Comparison of ENCODE assay signal across 29 mouse cellular contexts in the genomic region with DNA sequence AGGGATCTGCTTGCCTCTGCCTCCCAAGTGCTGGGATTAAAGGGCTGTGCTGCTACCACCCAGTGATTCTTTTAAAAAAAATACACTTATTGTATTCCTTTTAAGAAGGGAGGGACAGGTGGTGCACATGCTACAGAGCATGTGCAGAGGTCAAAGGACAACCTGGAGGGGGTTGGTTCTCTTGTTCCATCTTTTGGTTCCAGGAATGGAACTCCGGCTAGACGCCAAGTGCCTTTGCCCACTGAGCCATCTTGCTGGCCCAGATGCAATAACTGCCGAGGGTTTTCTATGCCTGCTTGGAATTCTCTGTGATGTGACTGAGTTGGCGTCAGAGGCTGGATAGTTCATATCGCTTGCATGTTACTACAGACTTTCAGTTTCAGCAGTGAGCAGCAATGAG. TPM values are rescaled to one million over a fixed set of nuclear protein-coding genes. Genes with fewer than 3 reads are reported as not detected.
DNase-seq lines count a peak whose midpoint lies in the region; ATAC-seq lines count a peak whose summit lies in the region.
"Had no signal": no experiment of that assay in that cellular context is flagged by ENCODE, and none has a peak within 500 bp of the region (broad histone marks: within the 10 kb centered on the region; RNA-seq: fewer than 3 reads in every experiment).

No protein-coding gene starts in this region.

- no peak overlapping the region for H3K9ac ChIP-seq in kidney, embryonic 16.5 days (replicated peaks; ENCODE audit: low read length)
- H3K9ac ChIP-seq: hindbrain, embryonic 14.5 days; limb, embryonic 13.5 days; liver, embryonic 13.5 days; midbrain, embryonic 12.5 days; stomach, embryonic 15.5 days had no signal

- H3K4me1 ChIP-seq in kidney, embryonic 16.5 days (ENCODE audit: insufficient read depth, low read length) = peaks cover 34% of the 10 kb centered on the region

- peak; percentile 40 to 44 for DNase-seq in cerebellum, postnatal 10 days
- DNase-seq in cerebellum, postnatal 4 days (ENCODE audit: low spot score in 2 of 2) = no peak
- peak; percentile 57 for DNase-seq in kidney, adult 11 months
- DNase-seq in kidney, postnatal 36 days = peak; percentile 73 to 78
- DNase-seq in kidney, postnatal 4 days = no peak
- DNase-seq in natural killer cell, adult 2 months (ENCODE audit: low spot score in 2 of 2) = no peak
- DNase-seq: adrenal gland, adult 8-10 months; cerebellum, adult 9-10 months; gastrocnemius, postnatal 10 days; heart, postnatal 4 days; liver, embryonic 13.5 days; lung, adult 18-20 months; lung, postnatal 4 days; retina, postnatal 1 day; right cerebral cortex, postnatal 14 days; thymus, postnatal 14 days had no signal

- no peak for ATAC-seq in kidney, embryonic 16.5 days (ENCODE audit: low FRiP score, low TSS enrichment)
- ATAC-seq: forebrain, embryonic 16.5 days; inflammation-experienced regulatory T-cells, adult 6 months; lung, postnatal 0 days had no signal

- H3K4me2 ChIP-seq in kidney, embryonic 16.5 days (replicated peaks; ENCODE audit: low read depth, low read length) = no peak overlapping the region
- H3K4me2 ChIP-seq: hindbrain, embryonic 14.5 days; limb, embryonic 13.5 days; liver, embryonic 13.5 days; midbrain, embryonic 12.5 days; stomach, embryonic 15.5 days had no signal

- no peak overlapping the region for H3K27ac ChIP-seq in kidney, embryonic 16.5 days (ENCODE audit: low read length)
- H3K27ac ChIP-seq: heart, embryonic 10.5 days; hindbrain, embryonic 14.5 days; limb, embryonic 13.5 days; liver, embryonic 13.5 days; midbrain, embryonic 12.5 days; stomach, embryonic 15.5 days had no signal

- no peaks in the 10 kb centered on the region for H3K36me3 ChIP-seq in kidney, embryonic 16.5 days (ENCODE audit: insufficient read depth, low read length)
- H3K36me3 ChIP-seq: G1E; heart, embryonic 10.5 days; limb, embryonic 13.5 days; liver, embryonic 13.5 days; midbrain, embryonic 12.5 days; stomach, embryonic 15.5 days had no signal

- no peaks in the 10 kb centered on the region for H3K27me3 ChIP-seq in kidney, embryonic 16.5 days (ENCODE audit: insufficient read depth, low read length)
- H3K27me3 ChIP-seq: limb, embryonic 13.5 days; midbrain, embryonic 12.5 days; stomach, embryonic 15.5 days had no signal

- no peak overlapping the region for H3K4me3 ChIP-seq in kidney, embryonic 16.5 days (ENCODE audit: low read length)
- H3K4me3 ChIP-seq: erythroblast, embryonic 14.5 days; heart, embryonic 10.5 days; layer of hippocampus, adult 2 months; limb, embryonic 13.5 days; liver, embryonic 13.5 days; megakaryocyte, embryonic 14.5 days; midbrain, embryonic 12.5 days; stomach, embryonic 15.5 days had no signal

- WGBS in kidney, embryonic 16.5 days = 87% methylated on average over 5 of the region's 5 CpGs

- H3K9me3 ChIP-seq in kidney, embryonic 16.5 days (ENCODE audit: low read length) = no peaks in the 10 kb centered on the region
- H3K9me3 ChIP-seq: G1E; heart, embryonic 10.5 days; limb, embryonic 13.5 days; liver, embryonic 13.5 days; megakaryocyte, embryonic 14.5 days; midbrain, embryonic 12.5 days; stomach, embryonic 15.5 days had no signal

RNA-seq across cellular contexts. Expression of a gene that starts 58.4 kb away (rescaled TPM):
- polyA plus RNA-seq in kidney, embryonic 16.5 days (2015; fragmentation: Nextera tagmentation; extraction: Ambion mirVana) = 26.4 and 27.8 TPM in 2 replicates

Comparison
In these comparisons a context has a peak if more than half of its experiments do, and no peak if none do; other contexts are left out.
1. DNase-seq: peak in cerebellum, postnatal 10 days (2 of 2), kidney, adult 11 months (single experiment) and kidney, postnatal 36 days (2 of 2); none in cerebellum, postnatal 4 days (0 of 2), kidney, postnatal 4 days (0 of 2) and natural killer cell, adult 2 months (0 of 2).